Mouse (Mus musculus) CH12.LX (cell line): Measurements from ENCODE around the gene Vkorc1l1. TPM values are rescaled to one million over a fixed set of nuclear protein-coding genes. Genes with fewer than 3 reads are reported as not detected.

Experiments
- DNase-seq: peaks from one replicate; pipeline ENCODE4 v3.0.0-alpha.2; 2013; ENCODE audit errors: extremely low read depth
- H3K27ac ChIP-seq: 2 replicates; pipeline ENCODE4 v1.5.1; 2012; ENCODE audit warnings: low read depth, mild to moderate bottlenecking, control low read depth, moderate library complexity; ENCODE audit not compliant: insufficient read depth
- H3K27me3 ChIP-seq: replicated peaks from 2 replicates; pipeline ENCODE3; 2012; ENCODE audit warnings: inconsistent platforms
- H3K36me3 ChIP-seq, 2 experiments: replicated peaks in 1 of 2; 2 replicates each; pipeline versions ENCODE3 to v1.6.1; 2012; ENCODE audit warnings: inconsistent platforms in 1 of 2, low read length in 1 of 2, mild to moderate bottlenecking in 1 of 2, mixed read lengths in 1 of 2, moderate library complexity in 1 of 2; ENCODE audit not compliant: control insufficient read depth in 1 of 2, insufficient read depth in 1 of 2
- H3K4me1 ChIP-seq, 2 experiments: 2 replicates each; pipeline ENCODE4 v1.6.1; 2012; ENCODE audit warnings: inconsistent platforms in 1 of 2, moderate library complexity in 1 of 2; ENCODE audit not compliant: insufficient read depth in 2 of 2, control insufficient read depth in 1 of 2
- H3K4me2 ChIP-seq: 2 replicates; pipeline ENCODE4 v1.6.1; 2012; ENCODE audit warnings: low read depth, mild to moderate bottlenecking, control low read depth; ENCODE audit not compliant: poor library complexity, insufficient read depth, severe bottlenecking
- H3K4me3 ChIP-seq, 3 experiments: fragments of 150-350 bp in 1 of 3; sonication (generic) in 1 of 3; replicated peaks in 1 of 3; 2 replicates each; pipeline versions ENCODE3 to v1.5.1; 2011 to 2012; ENCODE audit warnings: low read depth in 2 of 3, low read length in 2 of 3, mild to moderate bottlenecking in 2 of 3, moderate library complexity in 2 of 3, control low read depth in 1 of 3, improper control_type of control experiment in 1 of 3, inconsistent platforms in 1 of 3, mixed read lengths in 1 of 3; ENCODE audit not compliant: poor library complexity in 1 of 3
- H3K79me2 ChIP-seq: replicated peaks from 2 replicates; pipeline ENCODE4 v1.6.1; 2012; ENCODE audit warnings: mild to moderate bottlenecking, moderate library complexity; ENCODE audit not compliant: control insufficient read depth, poor library complexity, insufficient read depth, severe bottlenecking; ENCODE audit errors: extremely low read depth
- H3K9ac ChIP-seq: 2 replicates; pipeline ENCODE4 v1.6.1; 2012; ENCODE audit warnings: low read depth, mild to moderate bottlenecking, control low read depth, moderate library complexity; ENCODE audit not compliant: insufficient read depth
- H3K9me3 ChIP-seq: replicated peaks from 2 replicates; pipeline ENCODE3; 2012; ENCODE audit warnings: low read length, inconsistent platforms, mixed read lengths
- BHLHE40 ChIP-seq: IDR thresholded peaks from 2 replicates; pipeline ENCODE4 v1.6.1; 2011; ENCODE audit warnings: mild to moderate bottlenecking, low read depth, low read length, improper control_type of control experiment
- CHD2 ChIP-seq: IDR thresholded peaks from 2 replicates; pipeline ENCODE4 v1.6.1; 2011; ENCODE audit warnings: low read length, improper control_type of control experiment
- CTCF ChIP-seq, 2 experiments: IDR thresholded peaks in 1 of 2; conservative IDR thresholded peaks in 1 of 2; 2 replicates each; pipeline ENCODE4 v1.5.1; 2011 to 2012; ENCODE audit warnings: low read depth in 2 of 2, low read length in 2 of 2, improper control_type of control experiment in 1 of 2, inconsistent platforms in 1 of 2, mild to moderate bottlenecking in 1 of 2, moderate library complexity in 1 of 2
- E2F4 ChIP-seq: IDR thresholded peaks from 2 replicates; pipeline ENCODE4 v1.6.1; 2011; ENCODE audit warnings: low read depth, low read length, improper control_type of control experiment; ENCODE audit not compliant: insufficient replicate concordance
- ELF1 ChIP-seq: IDR thresholded peaks from 2 replicates; pipeline ENCODE4 v1.6.1; 2014; ENCODE audit warnings: low read depth, mild to moderate bottlenecking, inconsistent platforms, low read length, improper control_type of control experiment
- EP300 ChIP-seq: IDR thresholded peaks from 2 replicates; pipeline ENCODE4 v1.6.1; 2011; ENCODE audit warnings: low read length, improper control_type of control experiment
- HCFC1 ChIP-seq: IDR thresholded peaks from 2 replicates; pipeline ENCODE4 v1.6.1; 2012; ENCODE audit warnings: low read depth, mild to moderate bottlenecking, inconsistent platforms, low read length, improper control_type of control experiment
- IRF4 ChIP-seq: IDR thresholded peaks from 2 replicates; pipeline ENCODE4 v1.6.1; 2014; ENCODE audit warnings: low read depth, mild to moderate bottlenecking, inconsistent platforms, low read length, improper control_type of control experiment
- JUND ChIP-seq: conservative IDR thresholded peaks from 2 replicates; pipeline ENCODE4 v1.6.1; 2011; ENCODE audit warnings: low read depth, low read length, improper control_type of control experiment
- MAFK ChIP-seq: IDR thresholded peaks from 2 replicates; pipeline ENCODE4 v1.6.1; 2011; ENCODE audit warnings: low read length, improper control_type of control experiment; ENCODE audit not compliant: insufficient replicate concordance
- MAX ChIP-seq: IDR thresholded peaks from 2 replicates; pipeline ENCODE4 v1.6.1; 2011; ENCODE audit warnings: low read length, improper control_type of control experiment
- MAZ ChIP-seq: IDR thresholded peaks from 2 replicates; pipeline ENCODE4 v1.6.1; 2012; ENCODE audit warnings: low read depth, mild to moderate bottlenecking, inconsistent platforms, low read length, improper control_type of control experiment, moderate library complexity
- MEF2A ChIP-seq: IDR thresholded peaks from 2 replicates; pipeline ENCODE4 v1.6.1; 2014; ENCODE audit warnings: low read depth, mild to moderate bottlenecking, inconsistent platforms, low read length, improper control_type of control experiment, borderline replicate concordance
- MXI1 ChIP-seq: IDR thresholded peaks from 2 replicates; pipeline ENCODE4 v1.6.1; 2011; ENCODE audit warnings: mild to moderate bottlenecking, low read depth, low read length, improper control_type of control experiment
- MYC ChIP-seq: IDR thresholded peaks from 2 replicates; pipeline ENCODE4 v1.6.1; 2011; ENCODE audit warnings: low read depth, mild to moderate bottlenecking, improper control_type of control experiment, low read length
- NELFE ChIP-seq: IDR thresholded peaks from 2 replicates; pipeline ENCODE4 v1.6.1; 2011; ENCODE audit warnings: low read depth, low read length, improper control_type of control experiment
- NRF1 ChIP-seq: IDR thresholded peaks from 2 replicates; pipeline ENCODE4 v1.6.1; 2014; ENCODE audit warnings: low read depth, mild to moderate bottlenecking, inconsistent platforms, low read length, improper control_type of control experiment, moderate library complexity
- PAX5 ChIP-seq: IDR thresholded peaks from 2 replicates; pipeline ENCODE4 v1.6.1; 2012; ENCODE audit warnings: low read length, inconsistent platforms, mixed read lengths
- RAD21 ChIP-seq: IDR thresholded peaks from 2 replicates; pipeline ENCODE4 v1.6.1; 2011; ENCODE audit warnings: low read depth, mild to moderate bottlenecking, low read length, improper control_type of control experiment, moderate library complexity
- RCOR1 ChIP-seq: conservative IDR thresholded peaks from 2 replicates; pipeline ENCODE4 v1.6.1; 2012; ENCODE audit warnings: low read depth, mild to moderate bottlenecking, inconsistent platforms, low read length, improper control_type of control experiment
- SIN3A ChIP-seq: IDR thresholded peaks from 2 replicates; pipeline ENCODE4 v1.6.1; 2012; ENCODE audit warnings: low read length, improper control_type of control experiment, inconsistent platforms
- SMC3 ChIP-seq: IDR thresholded peaks from 2 replicates; pipeline ENCODE4 v1.6.1; 2011; ENCODE audit warnings: low read depth, low read length, improper control_type of control experiment
- TBP ChIP-seq: conservative IDR thresholded peaks from 2 replicates; pipeline ENCODE4 v1.6.1; 2011; ENCODE audit warnings: low read depth, low read length, improper control_type of control experiment
- USF2 ChIP-seq: conservative IDR thresholded peaks from 2 replicates; pipeline ENCODE4 v1.6.1; 2011; ENCODE audit warnings: low read depth, low read length, improper control_type of control experiment
- ZC3H11A ChIP-seq: IDR thresholded peaks from 2 replicates; pipeline ENCODE4 v1.6.1; 2012; ENCODE audit warnings: low read depth, mild to moderate bottlenecking, inconsistent platforms, low read length, improper control_type of control experiment
- ZKSCAN1 ChIP-seq: IDR thresholded peaks from 2 replicates; pipeline ENCODE4 v1.6.1; 2012; ENCODE audit warnings: low read depth, inconsistent platforms, low read length, improper control_type of control experiment, borderline replicate concordance
- ZMIZ1 ChIP-seq: IDR thresholded peaks from 2 replicates; pipeline ENCODE4 v1.6.1; 2012; ENCODE audit warnings: low read depth, mild to moderate bottlenecking, inconsistent platforms, low read length, improper control_type of control experiment
- dilution Hi-C: fragments of 300-500 bp; cut with MboI; formaldehyde crosslinking; loops from 2 replicates; pipeline ENCODE4 v1.14.3; 2020; ENCODE audit warnings: low sequenced_read_pairs; ENCODE audit not compliant: extremely low pct_unique_long_range_greater_than_20kb, extremely low pct_ligation_motif_present
- in situ Hi-C: fragments of 300-500 bp; cut with MboI; formaldehyde crosslinking; loops from 3 replicates; pipeline ENCODE4 v1.14.3; 2019; ENCODE audit warnings: low sequenced_read_pairs, low pct_ligation_motif_present, low pct_unique_long_range_greater_than_20kb, mixed read lengths
- polyA plus RNA-seq: library from polyadenylated mRNA; unstranded; fragments of >175 nt; gene quantifications from 2 replicates; pipeline ENCODE4 v1.2.1, GENCODE M21; 2012; ENCODE audit warnings: low read depth; ENCODE audit not compliant: insufficient read length
- total RNA-seq, 2 experiments: library from RNA; depleted of rRNA; stranded (reverse); fragments of 300-350 nt in 1 of 2; fragments of >200 nt in 1 of 2; gene quantifications; 2 replicates each; pipeline ENCODE4 v1.2.3; 2012 to 2014

The Vkorc1l1 gene
- total and polyA plus RNA-seq, 3 experiments = 8.7 to 33.1 (median 31.4) TPM

DNA sequence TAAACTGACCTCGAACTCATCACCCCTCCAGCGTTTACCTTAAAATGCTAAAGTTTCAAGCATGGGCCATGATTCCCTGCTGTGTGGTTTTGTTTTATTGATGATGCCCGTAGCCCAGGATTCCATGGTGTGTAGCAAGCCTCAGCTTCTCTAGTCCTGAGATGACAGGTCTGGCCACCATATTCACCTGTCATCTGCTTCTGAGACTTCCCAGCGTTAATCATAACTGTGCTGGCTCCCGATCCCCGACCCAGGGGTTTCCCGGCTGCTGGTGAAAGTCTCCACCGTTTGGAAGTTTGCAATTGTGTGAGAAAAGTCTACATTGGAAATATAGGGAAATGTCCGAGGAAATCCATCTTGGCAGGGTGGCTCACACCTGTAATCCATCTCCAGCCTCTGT lies 32.6 kb upstream of the Vkorc1l1 start:
- peaks cover 20% of the 10 kb centered on the region for H3K27me3 ChIP-seq
- peak overlapping the region; percentile 76 for H3K4me2 ChIP-seq
- peak overlapping the region; percentile 54 to 93 (median 64) for H3K4me3 ChIP-seq
- no peaks in the 10 kb centered on the region for H3K9me3 ChIP-seq
- no peaks in the 10 kb centered on the region for H3K79me2 ChIP-seq
- no peak for DNase-seq
- H3K9ac ChIP-seq = peak overlapping the region; percentile 26; the same call in 1 of the 2 replicates
- TF ChIP-seq MYC = 0 out of 2 replicates have a peak, but pooled peaks have one; percentile 4
- TF ChIP-seq SIN3A = no peak
- in situ Hi-C loops = no loop called here
- no peaks in the 10 kb centered on the region for H3K36me3 ChIP-seq
- H3K27ac ChIP-seq = no peak overlapping the region
- dilution Hi-C loops = no loop called here
- peaks cover 2 to 16% of the 10 kb centered on the region in 2 experiments for H3K4me1 ChIP-seq

DNA sequence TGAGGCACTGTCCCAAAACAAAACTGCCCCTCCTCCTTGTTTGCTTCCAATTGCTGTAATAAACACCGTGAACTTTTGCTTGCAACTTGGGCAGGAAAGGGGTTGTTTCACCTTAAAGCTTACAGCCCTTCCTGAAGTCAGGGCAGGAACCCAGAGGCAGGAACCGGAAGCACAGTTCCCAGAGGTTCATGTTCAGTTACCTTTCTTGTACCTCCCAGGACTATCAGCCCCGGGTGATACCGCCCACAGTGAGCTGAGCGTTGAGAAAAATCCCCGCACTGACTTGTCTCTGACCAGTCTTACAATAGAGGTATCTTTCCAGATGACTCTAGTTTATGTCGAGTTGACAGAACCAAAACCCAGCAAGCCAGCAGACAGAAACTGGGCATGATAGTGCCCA lies 32.2 kb upstream of the Vkorc1l1 start:
- Histone ChIP-seq H3K36me3 (no peaks in the 10 kb centered on the region), H3K4me1 (peaks cover 2 to 16% of the 10 kb centered on the region in 2 experiments), H3K9me3 (no peaks in the 10 kb centered on the region), H3K27me3 (peaks cover 20% of the 10 kb centered on the region), H3K9ac (no peak overlapping the region), H3K4me2 (peak overlapping the region; percentile 76), H3K4me3 (no peak overlapping the region), H3K27ac (no peak overlapping the region), H3K79me2 (no peaks in the 10 kb centered on the region)
- TF ChIP-seq IRF4 = no peak
- TF ChIP-seq MYC = no peak
- no peak for TF ChIP-seq MEF2A
- TF ChIP-seq EP300 = no peak
- TF ChIP-seq PAX5 = no peak
- no peak for TF ChIP-seq CHD2
- no peak for TF ChIP-seq ZC3H11A
- TF ChIP-seq ZMIZ1 = no peak
- no peak for TF ChIP-seq JUND
- no peak for TF ChIP-seq NRF1
- TF ChIP-seq MAFK = no peak
- DNase-seq = no peak
- dilution Hi-C loops = no loop called here
- in situ Hi-C loops = no loop called here

DNA sequence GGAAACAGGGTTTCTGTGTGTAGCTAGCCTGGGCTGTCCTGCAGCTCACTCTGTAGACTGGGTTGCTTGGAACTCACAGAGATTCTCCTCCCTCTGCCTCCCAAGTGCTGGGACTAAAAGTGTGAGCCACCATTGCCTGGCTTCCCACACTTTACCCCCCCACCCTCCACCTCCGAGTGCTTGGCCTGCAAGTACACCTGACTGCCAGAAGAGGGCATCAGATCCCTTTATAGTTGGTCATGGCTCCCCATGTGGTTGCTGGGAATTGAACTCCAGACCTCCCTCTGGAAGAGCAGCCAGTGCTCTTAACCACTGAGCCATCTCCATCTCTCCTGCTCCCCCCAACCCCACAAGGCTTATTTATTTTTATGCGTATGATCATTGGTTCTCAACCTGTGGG lies 27.7 kb upstream of the Vkorc1l1 start:
- H3K4me2 ChIP-seq = no peak overlapping the region
- no peaks in the 10 kb centered on the region for H3K79me2 ChIP-seq
- in situ Hi-C loops = no loop called here
- H3K4me1 ChIP-seq = peaks cover 2 to 6% of the 10 kb centered on the region in 2 experiments; a peak in 3 of 4 replicates
- H3K9me3 ChIP-seq = no peaks in the 10 kb centered on the region
- H3K36me3 ChIP-seq = no peaks in the 10 kb centered on the region
- TF ChIP-seq MAZ (no peak), MAX (no peak), TBP (no peak), RCOR1 (no peak), BHLHE40 (no peak), ELF1 (no peak), RAD21 (peak; percentile 61), EP300 (no peak), E2F4 (no peak), MXI1 (no peak), SMC3 (peak; percentile 51), CTCF (conservative IDR thresholded peaks at IDR 0.05 in 1 of 2, IDR thresholded peaks at IDR 0.05 in 1 of 2; ENCODE audit: low read depth in 2 of 2, low read length in 2 of 2) (peak; percentile 56 to 72), HCFC1 (no peak), MYC (peak; percentile 63; the same call in 1 of the 2 replicates), JUND (no peak), NELFE (no peak), USF2 (no peak), ZKSCAN1 (no peak), MAFK (no peak)
- DNase-seq = peak; percentile 51
- peaks cover 16% of the 10 kb centered on the region for H3K27me3 ChIP-seq
- H3K4me3 ChIP-seq = no peak overlapping the region
- dilution Hi-C loops = no loop called here
- H3K9ac ChIP-seq = no peak overlapping the region
- H3K27ac ChIP-seq = no peak overlapping the region
